Mouse (Mus musculus): ENCODE results near the gene Mab21l3.

- no peak for TF ChIP-seq CTCF (IDR thresholded peaks at IDR 0.05; ENCODE audit: borderline replicate concordance, insufficient read depth, low read depth, low read length)
- TF ChIP-seq POLR2A (IDR thresholded peaks at IDR 0.05; ENCODE audit: borderline replicate concordance, insufficient read depth, low read length) = no peak
These were observed 53.2 kb downstream of the Mab21l3 start for GRCm38 (mm10) chr3:101795387-101796039.
